Mouse (Mus musculus): Measurements from ENCODE around the gene Kank4. TPM values are rescaled to one million over a fixed set of nuclear protein-coding genes. Genes with fewer than 3 reads are reported as not detected.

Gene Kank4
- total and polyA plus RNA-seq, 3 experiments: 0.50 to 0.84 (median 0.51) TPM

GRCm38 (mm10) chr4:98790721-98791120 is 26.6 kb downstream of the Kank4 start:
- 71% methylated on average over 1 of the region's 1 CpGs for whole genome bisulfite sequencing
- Histone ChIP-seq H3K4me3 (no peak overlapping the region), H3K4me1 (ENCODE audit: control insufficient read depth, insufficient read depth, low read length) (no peaks in the 10 kb centered on the region), H3K36me3 (ENCODE audit: control insufficient read depth, insufficient read depth, low read length) (no peaks in the 10 kb centered on the region), H3K27me3 (ENCODE audit: control insufficient read depth, insufficient read depth, low read length) (no peaks in the 10 kb centered on the region), H3K9ac (ENCODE audit: low read depth, low read length) (no peak overlapping the region), H3K27ac (no peak overlapping the region), H3K79me2 (replicated peaks; ENCODE audit: control insufficient read depth, insufficient read depth, low read length) (no peaks in the 10 kb centered on the region)
- TF ChIP-seq EP300 (IDR thresholded peaks at IDR 0.05; ENCODE audit: insufficient read depth, low read depth, low read length) (no peak), CTCF (IDR thresholded peaks at IDR 0.05) (no peak), POLR2A (IDR thresholded peaks at IDR 0.05; ENCODE audit: insufficient read depth, low read depth, low read length) (no peak)
- no peak for DNase-seq
- intact Hi-C loops (cut with DNase I): no loop called here

GRCm38 (mm10) chr4:98789861-98790311 is 27.5 kb downstream of the Kank4 start:
- no peaks in the 10 kb centered on the region for H3K79me2 ChIP-seq (replicated peaks; ENCODE audit: control insufficient read depth, insufficient read depth, low read length)
- H3K9ac ChIP-seq (ENCODE audit: low read depth, low read length): no peak overlapping the region
- H3K36me3 ChIP-seq (ENCODE audit: control insufficient read depth, insufficient read depth, low read length): no peaks in the 10 kb centered on the region
- DNase-seq: no peak
- no peak overlapping the region for H3K27ac ChIP-seq
- no peaks in the 10 kb centered on the region for H3K27me3 ChIP-seq (ENCODE audit: control insufficient read depth, insufficient read depth, low read length)
- TF ChIP-seq CTCF (IDR thresholded peaks at IDR 0.05) (no peak), EP300 (IDR thresholded peaks at IDR 0.05; ENCODE audit: insufficient read depth, low read depth, low read length) (no peak), POLR2A (IDR thresholded peaks at IDR 0.05; ENCODE audit: insufficient read depth, low read depth, low read length) (no peak)
- H3K4me1 ChIP-seq (ENCODE audit: control insufficient read depth, insufficient read depth, low read length): no peaks in the 10 kb centered on the region
- 4% methylated on average over 10 of the region's 10 CpGs for WGBS
- intact Hi-C loops (cut with DNase I): no loop called here
- H3K4me3 ChIP-seq: 0 out of 2 replicates have a peak overlapping the region, but pooled peaks have one; percentile 24

GRCm38 (mm10) chr4:98789133-98789765 is 28.1 kb downstream of the Kank4 start:
- no peak for TF ChIP-seq EP300 (IDR thresholded peaks at IDR 0.05; ENCODE audit: insufficient read depth, low read depth, low read length)
- no peak for TF ChIP-seq POLR2A (IDR thresholded peaks at IDR 0.05; ENCODE audit: insufficient read depth, low read depth, low read length)
- no peak for TF ChIP-seq CTCF (IDR thresholded peaks at IDR 0.05)
- no peak overlapping the region for H3K27ac ChIP-seq
- no peaks in the 10 kb centered on the region for H3K4me1 ChIP-seq (ENCODE audit: control insufficient read depth, insufficient read depth, low read length)
- H3K27me3 ChIP-seq (ENCODE audit: control insufficient read depth, insufficient read depth, low read length): no peaks in the 10 kb centered on the region
- no peak for DNase-seq
- intact Hi-C loops (cut with DNase I): no loop called here
- H3K36me3 ChIP-seq (ENCODE audit: control insufficient read depth, insufficient read depth, low read length): no peaks in the 10 kb centered on the region
- no peak overlapping the region for H3K9ac ChIP-seq (ENCODE audit: low read depth, low read length)
- 51% methylated on average over 7 of the region's 7 CpGs for WGBS
- H3K4me3 ChIP-seq: no peak overlapping the region
- H3K79me2 ChIP-seq (replicated peaks; ENCODE audit: control insufficient read depth, insufficient read depth, low read length): no peaks in the 10 kb centered on the region

GRCm38 (mm10) chr4:98786281-98786680 is 31.1 kb downstream of the Kank4 start:
- no peak overlapping the region for H3K27ac ChIP-seq
- WGBS: 61% methylated on average over 3 of the region's 3 CpGs
- H3K36me3 ChIP-seq (ENCODE audit: control insufficient read depth, insufficient read depth, low read length): no peaks in the 10 kb centered on the region
- DNase-seq: no peak
- H3K9ac ChIP-seq (ENCODE audit: low read depth, low read length): no peak overlapping the region
- intact Hi-C loops (cut with DNase I): no loop called here
- no peak overlapping the region for H3K4me3 ChIP-seq
- no peaks in the 10 kb centered on the region for H3K79me2 ChIP-seq (replicated peaks; ENCODE audit: control insufficient read depth, insufficient read depth, low read length)
- no peaks in the 10 kb centered on the region for H3K27me3 ChIP-seq (ENCODE audit: control insufficient read depth, insufficient read depth, low read length)
- H3K4me1 ChIP-seq (ENCODE audit: control insufficient read depth, insufficient read depth, low read length): no peaks in the 10 kb centered on the region
- TF ChIP-seq EP300 (IDR thresholded peaks at IDR 0.05; ENCODE audit: insufficient read depth, low read depth, low read length) (no peak), CTCF (IDR thresholded peaks at IDR 0.05) (no peak), POLR2A (IDR thresholded peaks at IDR 0.05; ENCODE audit: insufficient read depth, low read depth, low read length) (no peak)

GRCm38 (mm10) chr4:98785851-98786250 is 31.5 kb downstream of the Kank4 start:
- no peak for TF ChIP-seq CTCF (IDR thresholded peaks at IDR 0.05)
- TF ChIP-seq EP300 (IDR thresholded peaks at IDR 0.05; ENCODE audit: insufficient read depth, low read depth, low read length): no peak
- TF ChIP-seq POLR2A (IDR thresholded peaks at IDR 0.05; ENCODE audit: insufficient read depth, low read depth, low read length): no peak
- DNase-seq: no peak
- H3K36me3 ChIP-seq (ENCODE audit: control insufficient read depth, insufficient read depth, low read length): no peaks in the 10 kb centered on the region
- H3K4me3 ChIP-seq: no peak overlapping the region
- no peak overlapping the region for H3K9ac ChIP-seq (ENCODE audit: low read depth, low read length)
- H3K27ac ChIP-seq: no peak overlapping the region
- 55% methylated on average over 8 of the region's 8 CpGs for WGBS
- intact Hi-C loops (cut with DNase I): no loop called here
- H3K79me2 ChIP-seq (replicated peaks; ENCODE audit: control insufficient read depth, insufficient read depth, low read length): no peaks in the 10 kb centered on the region
- no peaks in the 10 kb centered on the region for H3K4me1 ChIP-seq (ENCODE audit: control insufficient read depth, insufficient read depth, low read length)
- no peaks in the 10 kb centered on the region for H3K27me3 ChIP-seq (ENCODE audit: control insufficient read depth, insufficient read depth, low read length)

- Histone ChIP-seq H3K4me3 (no peak overlapping the region), H3K4me1 (ENCODE audit: control insufficient read depth, insufficient read depth, low read length) (no peaks in the 10 kb centered on the region), H3K9ac (ENCODE audit: low read depth, low read length) (no peak overlapping the region), H3K36me3 (ENCODE audit: control insufficient read depth, insufficient read depth, low read length) (no peaks in the 10 kb centered on the region), H3K79me2 (replicated peaks; ENCODE audit: control insufficient read depth, insufficient read depth, low read length) (no peaks in the 10 kb centered on the region), H3K27me3 (ENCODE audit: control insufficient read depth, insufficient read depth, low read length) (peaks cover 2% of the 10 kb centered on the region; the same call in 1 of the 2 replicates), H3K27ac (no peak overlapping the region)
- DNase-seq: no peak
- intact Hi-C loops (cut with DNase I): no loop called here
- 29% methylated on average over 16 of the region's 16 CpGs for WGBS
- TF ChIP-seq POLR2A (IDR thresholded peaks at IDR 0.05; ENCODE audit: insufficient read depth, low read depth, low read length): no peak
- TF ChIP-seq CTCF (IDR thresholded peaks at IDR 0.05): no peak
Observed at GRCm38 (mm10) chr4:98778219-98778618, 39.1 kb downstream of the Kank4 start.
